Mouse (Mus musculus): ENCODE results near the gene Pdpk1.

GRCm38 (mm10) chr17:24127592-24127991, 23.1 kb downstream of the Pdpk1 start:
- TF ChIP-seq ZNF384 (IDR thresholded peaks at IDR 0.05; ENCODE audit: low read depth, low read length) (no peak), CHD2 (IDR thresholded peaks at IDR 0.05; ENCODE audit: low read depth, low read length) (no peak), HCFC1 (IDR thresholded peaks at IDR 0.05; ENCODE audit: borderline replicate concordance, insufficient read depth, low read length) (no peak)

All from ES-E14 (cell line).